Mouse (Mus musculus) small intestine, adult 2 months (tissue): ENCODE data around the gene Plcxd2.

Experiments
- CTCF ChIP-seq: fragments of 200-500 bp; IDR thresholded peaks from 2 replicates; pipeline ENCODE4 v1.5.1; 2012; ENCODE audit warnings: low read depth, mild to moderate bottlenecking, control low read depth, inconsistent platforms, low read length, moderate library complexity, mixed read lengths; ENCODE audit not compliant: insufficient replicate concordance, insufficient read length; ENCODE audit errors: extremely low read depth
- POLR2A ChIP-seq: fragments of 200-500 bp; IDR thresholded peaks from 2 replicates; pipeline ENCODE4 v1.6.1; 2012; ENCODE audit warnings: low read depth, mild to moderate bottlenecking, control low read depth, inconsistent platforms, low read length, moderate library complexity

DNA sequence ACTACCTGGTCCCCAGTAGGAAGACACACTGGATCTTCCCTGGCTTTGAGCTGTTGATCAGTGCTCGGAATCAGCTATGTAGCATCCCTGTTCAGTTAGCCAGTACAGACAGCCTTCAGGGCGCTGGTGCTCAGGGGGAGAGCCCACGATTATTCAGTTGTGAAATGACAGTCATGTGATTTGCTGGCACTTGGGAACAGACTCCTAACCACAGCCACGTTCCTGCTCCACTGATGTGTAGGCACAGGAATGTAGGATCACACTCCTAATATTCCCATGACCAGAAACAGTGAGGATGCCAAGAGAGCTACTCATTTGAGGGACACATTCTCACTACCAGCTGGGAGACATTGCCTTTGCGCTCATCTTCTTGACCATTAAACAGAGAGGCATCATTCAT is 41.3 kb downstream of the Plcxd2 start:
- no peak for TF ChIP-seq POLR2A
- TF ChIP-seq CTCF = no peak
